Mouse (Mus musculus) kidney, postnatal 0 days (tissue): ENCODE measurements around the gene Cpne4. TPM values are rescaled to one million over a fixed set of nuclear protein-coding genes. Genes with fewer than 3 reads are reported as not detected.

ENCODE experiments used
- ATAC-seq: fragments of 200-750 bp; cut with Nextera tagmentation; replicated peaks from 2 replicates; pipeline ENCODE4 v1.8.0; 2017; ENCODE audit warnings: low read depth, moderate number of reproducible peaks, moderate TSS enrichment, moderate library complexity; ENCODE audit not compliant: low FRiP score
- DNase-seq: peaks from one replicate; pipeline ENCODE4 v3.0.0-alpha.2; 2016; ENCODE audit warnings: low spot score
- H3K27ac ChIP-seq: fragments of 300-500 bp; sonication (generic); 2 replicates; pipeline ENCODE4 v1.5.1; 2014; ENCODE audit warnings: mild to moderate bottlenecking
- H3K27me3 ChIP-seq: fragments of 300-500 bp; sonication (generic); 2 replicates; pipeline ENCODE4 v1.6.1; 2014; ENCODE audit warnings: low read length, mixed read lengths; ENCODE audit not compliant: insufficient read depth
- H3K36me3 ChIP-seq: fragments of 300-500 bp; sonication (generic); 2 replicates; pipeline ENCODE4 v1.6.1; 2014; ENCODE audit warnings: low read length, mixed read lengths; ENCODE audit not compliant: insufficient read depth
- H3K4me1 ChIP-seq: fragments of 300-500 bp; sonication (generic); replicated peaks from 2 replicates; pipeline ENCODE4 v1.6.1; 2014; ENCODE audit warnings: antibody characterized with exemption, low read length, mixed read lengths; ENCODE audit not compliant: insufficient read depth
- H3K4me2 ChIP-seq: fragments of 300-500 bp; sonication (generic); 2 replicates; pipeline ENCODE4 v1.6.1; 2014; ENCODE audit warnings: mild to moderate bottlenecking, low read length, moderate library complexity, mixed read lengths
- H3K4me3 ChIP-seq: fragments of 300-500 bp; sonication (generic); replicated peaks from 2 replicates; pipeline ENCODE4 v1.5.1; 2014; ENCODE audit warnings: low read depth, low read length
- H3K9ac ChIP-seq: fragments of 300-500 bp; sonication (generic); 2 replicates; pipeline ENCODE4 v1.6.1; 2014; ENCODE audit warnings: low read depth, low read length
- H3K9me3 ChIP-seq: fragments of 300-500 bp; sonication (generic); replicated peaks from 2 replicates; pipeline ENCODE4 v1.6.1; 2016; ENCODE audit warnings: low read length, inconsistent platforms, mixed read lengths
- CTCF ChIP-seq: IDR thresholded peaks from 2 replicates; pipeline ENCODE4 v1.5.1; 2016; ENCODE audit warnings: antibody characterized with exemption, low read depth, mild to moderate bottlenecking, moderate library complexity
- WGBS: fragments of 180-500 bp; shearing (Covaris S2); extraction: QIAGEN DNeasy Blood & Tissue Kit; methylation state at CpG from one replicate; pipeline ENCODE4 v1.1.7; 2014; 5-methylcytosine and 5-hydroxymethylcytosine counted together
- polyA plus RNA-seq: library from polyadenylated mRNA; unstranded; fragments of >200 nt; fragmentation: Nextera tagmentation; extraction: Ambion mirVana; gene quantifications from 2 replicates; pipeline ENCODE4 v1.2.1, GENCODE M21; 2015

The Cpne4 gene
- polyA plus RNA-seq, 1 experiment from 2014 or later, result 0.21 TPM

DNA sequence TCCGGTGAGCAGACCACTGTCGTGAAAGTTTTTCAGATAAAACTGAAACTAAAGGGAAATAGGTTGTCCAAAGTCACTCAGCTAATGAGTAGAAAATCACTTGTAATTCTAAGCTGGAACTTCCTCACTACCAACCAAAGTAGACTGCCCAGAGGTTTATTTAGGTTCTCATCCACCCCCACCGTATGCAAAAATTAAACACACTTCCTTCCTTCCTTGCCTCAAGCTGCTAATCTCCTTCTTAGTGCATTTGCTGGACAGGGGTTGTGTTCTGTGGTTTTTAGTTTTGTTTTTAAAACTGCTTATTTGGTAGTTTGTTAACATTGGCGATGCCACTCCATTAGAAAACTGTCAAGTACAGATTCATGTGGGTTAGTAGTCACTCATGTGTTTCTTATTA lies 506.7 kb downstream of the Cpne4 start:
- ATAC-seq (no peak), DNase-seq (peak; percentile 14)
- peaks cover 28% of the 10 kb centered on the region for H3K36me3 ChIP-seq
- H3K9ac ChIP-seq, result peak overlapping the region; percentile 95
- H3K27ac ChIP-seq, result no peak overlapping the region
- peak overlapping the region; percentile 74 for H3K4me2 ChIP-seq
- no peak for TF ChIP-seq CTCF
- H3K4me1 ChIP-seq, result no peaks in the 10 kb centered on the region
- 45% methylated on average over 4 of the region's 4 CpGs for WGBS
- peak overlapping the region; percentile 93 for H3K4me3 ChIP-seq
- H3K9me3 ChIP-seq, result no peaks in the 10 kb centered on the region
- H3K27me3 ChIP-seq, result no peaks in the 10 kb centered on the region

- WGBS, result 81% methylated on average over 10 of the region's 10 CpGs
- H3K27ac ChIP-seq, result no peak overlapping the region
- H3K4me3 ChIP-seq, result no peak overlapping the region
- H3K9ac ChIP-seq, result no peak overlapping the region
- ATAC-seq (no peak), DNase-seq (no peak)
- TF ChIP-seq CTCF, result no peak
- peaks cover 43% of the 10 kb centered on the region for H3K36me3 ChIP-seq
- no peaks in the 10 kb centered on the region for H3K27me3 ChIP-seq
- H3K9me3 ChIP-seq, result no peaks in the 10 kb centered on the region
- H3K4me1 ChIP-seq, result no peaks in the 10 kb centered on the region
- H3K4me2 ChIP-seq, result no peak overlapping the region
These were observed 522.0 kb downstream of the Cpne4 start for GRCm38 (mm10) chr9:105069106-105069505.

DNA sequence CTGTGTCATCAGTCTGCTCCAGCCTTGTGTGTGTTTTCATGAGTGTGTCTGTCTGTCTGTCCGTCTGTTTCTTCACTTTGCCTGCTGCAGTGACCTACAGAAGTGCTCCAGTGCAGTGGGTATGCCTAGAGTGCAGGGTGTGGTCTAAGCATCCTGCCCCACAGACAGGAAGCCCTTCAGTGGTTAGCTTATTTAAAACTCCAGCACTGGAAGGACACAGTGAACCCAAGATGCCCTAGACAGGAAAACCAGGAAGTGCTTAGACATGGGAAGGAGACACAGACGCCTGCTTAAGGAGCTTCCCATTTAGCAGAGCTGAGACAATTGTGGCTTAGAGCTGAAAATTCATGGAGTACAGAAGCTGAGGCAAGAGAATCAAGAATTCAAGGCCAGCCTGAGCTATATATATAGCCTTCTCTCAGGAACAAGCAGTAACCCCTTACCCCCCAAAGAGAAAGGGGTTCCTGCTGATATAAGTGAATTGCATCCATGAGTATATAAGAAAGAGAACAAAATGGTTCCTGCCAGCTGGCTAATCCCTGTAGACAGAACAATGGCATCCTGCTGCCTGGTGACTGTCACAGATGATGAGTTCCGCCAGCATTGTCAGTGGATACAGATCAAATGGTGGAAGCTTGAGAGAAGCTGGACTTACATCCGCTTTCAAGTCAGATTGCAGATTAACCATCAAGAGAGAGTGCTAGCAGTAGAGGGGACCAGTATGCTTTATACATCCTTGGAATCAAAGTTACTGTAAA lies 526.1 kb downstream of the Cpne4 start:
- no peak overlapping the region for H3K4me3 ChIP-seq
- H3K27ac ChIP-seq, result no peak overlapping the region
- no peaks in the 10 kb centered on the region for H3K4me1 ChIP-seq
- no peak overlapping the region for H3K4me2 ChIP-seq
- 92% methylated on average over 4 of the region's 4 CpGs for WGBS
- H3K27me3 ChIP-seq, result no peaks in the 10 kb centered on the region
- no peak for DNase-seq
- no peak for ATAC-seq
- no peak for TF ChIP-seq CTCF
- H3K36me3 ChIP-seq, result peaks cover 43% of the 10 kb centered on the region
- H3K9me3 ChIP-seq, result no peaks in the 10 kb centered on the region
- no peak overlapping the region for H3K9ac ChIP-seq

- Histone ChIP-seq H3K4me1 (no peaks in the 10 kb centered on the region), H3K27ac (no peak overlapping the region), H3K4me3 (no peak overlapping the region), H3K9me3 (no peaks in the 10 kb centered on the region), H3K27me3 (no peaks in the 10 kb centered on the region), H3K9ac (no peak overlapping the region), H3K36me3 (peaks cover 40% of the 10 kb centered on the region), H3K4me2 (no peak overlapping the region)
- DNase-seq, result no peak
- TF ChIP-seq CTCF, result no peak
- ATAC-seq, result no peak
- WGBS, result 90% methylated on average over 8 of the region's 8 CpGs
These were observed 527.8 kb downstream of the Cpne4 start for GRCm38 (mm10) chr9:105074851-105075250.

- Histone ChIP-seq H3K27me3 (no peaks in the 10 kb centered on the region), H3K9ac (no peak overlapping the region), H3K4me3 (no peak overlapping the region), H3K9me3 (no peaks in the 10 kb centered on the region), H3K27ac (no peak overlapping the region), H3K36me3 (peaks cover 34% of the 10 kb centered on the region), H3K4me2 (no peak overlapping the region), H3K4me1 (no peaks in the 10 kb centered on the region)
- DNase-seq (no peak), ATAC-seq (no peak)
- WGBS, result 88% methylated on average over 13 of the region's 13 CpGs
- no peak for TF ChIP-seq CTCF
These were observed 529.8 kb downstream of the Cpne4 start for GRCm38 (mm10) chr9:105076756-105077424.

GRCm38 (mm10) chr9:105078460-105078859 lies 531.4 kb downstream of the Cpne4 start:
- no peaks in the 10 kb centered on the region for H3K4me1 ChIP-seq
- H3K27ac ChIP-seq, result no peak overlapping the region
- 84% methylated on average over 4 of the region's 4 CpGs for WGBS
- ATAC-seq, result no peak
- no peak for DNase-seq
- H3K9me3 ChIP-seq, result no peaks in the 10 kb centered on the region
- peaks cover 28% of the 10 kb centered on the region; the same call in 1 of the 2 replicates for H3K36me3 ChIP-seq
- H3K27me3 ChIP-seq, result no peaks in the 10 kb centered on the region
- H3K9ac ChIP-seq, result no peak overlapping the region
- TF ChIP-seq CTCF, result no peak
- no peak overlapping the region for H3K4me2 ChIP-seq
- H3K4me3 ChIP-seq, result no peak overlapping the region
